Mouse (Mus musculus): Measurements from ENCODE around the gene Zc3h13.
A peak's percentile ranks its signal among the peaks of the same experiment; 100 is the strongest.

The Zc3h13 gene

DNA sequence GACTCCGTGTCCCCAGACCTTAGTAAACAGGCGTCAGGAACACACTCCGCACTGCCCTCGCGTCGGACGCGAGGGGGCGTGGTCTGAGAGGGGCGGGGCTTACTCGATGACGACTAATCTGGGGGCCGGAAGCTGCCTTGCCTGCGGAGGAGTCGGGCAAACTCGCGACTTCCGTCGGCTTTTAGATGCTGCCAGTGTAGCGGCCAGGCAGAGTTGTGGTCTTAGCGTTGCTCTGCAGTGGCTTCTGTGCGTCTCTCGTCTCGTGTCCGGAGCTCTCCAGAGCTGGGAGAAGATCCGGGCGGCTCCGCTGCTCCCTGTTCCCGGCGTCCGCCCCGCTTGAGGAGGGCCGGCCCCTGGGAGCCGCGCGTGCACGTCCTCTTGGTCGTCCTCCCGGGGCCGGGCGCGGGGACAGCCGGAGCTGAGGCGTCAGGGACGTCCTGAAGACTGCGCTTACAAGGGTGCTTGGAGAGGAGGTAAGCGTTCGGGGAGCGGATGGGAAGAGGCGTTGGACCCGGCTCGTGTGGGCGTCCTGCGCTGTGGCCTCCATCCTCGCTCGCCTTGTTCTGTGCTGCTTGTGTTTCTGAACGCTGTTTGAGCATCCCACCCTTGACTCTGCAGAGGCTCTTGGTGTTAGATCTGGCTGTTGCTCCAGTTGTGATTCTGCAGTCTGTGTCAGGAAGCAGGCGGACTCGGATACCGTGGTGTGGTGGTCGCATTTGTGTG is at the start of gene Zc3h13:
Gene Zc3h13, plus strand, starts transcription at position 181 of the 723 bp plus-strand sequence.
- DNase-seq (ENCODE audit: low read depth, low spot score), result peak; percentile 96

DNA sequence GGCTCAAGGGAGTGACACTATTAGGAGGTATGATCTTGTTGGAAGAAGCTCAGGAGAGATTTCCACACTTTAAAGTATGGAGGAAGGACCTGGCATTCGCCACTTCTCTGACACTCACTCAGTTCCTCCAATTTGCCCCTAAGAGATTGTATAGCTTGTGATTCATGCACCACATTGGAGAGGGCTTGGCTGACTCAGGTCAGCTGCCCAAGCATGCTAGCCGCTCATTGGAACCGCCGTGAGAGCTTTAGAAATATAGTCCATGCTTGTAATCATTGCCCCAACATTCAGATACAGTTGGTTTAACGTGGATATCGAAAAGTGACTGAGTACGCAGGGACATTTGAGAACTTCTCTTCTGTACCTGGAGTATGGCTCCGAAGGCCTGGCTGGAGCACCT is 48.6 kb upstream of the Zc3h13 start:
- DNase-seq (ENCODE audit: low read depth, low spot score), result no peak

DNA sequence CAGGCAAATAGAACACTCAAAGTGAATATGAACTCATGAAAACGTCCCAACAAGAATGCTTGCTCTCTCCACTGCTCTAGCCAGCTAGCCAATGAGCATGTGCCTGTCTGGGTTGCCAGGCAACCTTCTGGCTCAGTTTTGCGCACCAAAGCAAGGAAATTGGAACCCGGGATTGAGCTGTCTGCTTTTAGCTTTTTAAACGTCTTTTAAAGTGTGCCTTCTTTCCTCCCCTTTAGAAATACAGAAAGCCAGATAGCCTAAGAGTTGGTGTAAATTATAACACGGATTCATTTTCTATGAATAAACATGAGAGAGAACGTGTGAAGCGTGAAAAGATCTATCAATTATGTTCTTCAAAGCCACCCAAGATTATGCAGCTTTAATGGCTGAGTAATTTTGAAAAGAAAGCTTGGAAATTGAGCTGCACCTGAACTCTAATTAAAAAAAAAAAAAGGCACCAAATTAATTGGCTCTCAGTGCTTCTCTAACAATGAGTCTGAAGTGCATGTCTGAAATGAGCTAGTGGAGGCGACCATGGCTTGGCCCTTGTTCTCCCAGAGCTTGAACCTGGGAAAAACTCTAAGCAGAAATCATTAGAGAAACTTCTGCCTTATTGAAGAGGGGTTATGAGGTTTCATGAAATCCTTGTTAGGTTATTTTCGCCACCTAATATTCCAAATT is 48.1 kb upstream of the Zc3h13 start:
- peak; percentile 69 for DNase-seq (ENCODE audit: low read depth, low spot score)

DNA sequence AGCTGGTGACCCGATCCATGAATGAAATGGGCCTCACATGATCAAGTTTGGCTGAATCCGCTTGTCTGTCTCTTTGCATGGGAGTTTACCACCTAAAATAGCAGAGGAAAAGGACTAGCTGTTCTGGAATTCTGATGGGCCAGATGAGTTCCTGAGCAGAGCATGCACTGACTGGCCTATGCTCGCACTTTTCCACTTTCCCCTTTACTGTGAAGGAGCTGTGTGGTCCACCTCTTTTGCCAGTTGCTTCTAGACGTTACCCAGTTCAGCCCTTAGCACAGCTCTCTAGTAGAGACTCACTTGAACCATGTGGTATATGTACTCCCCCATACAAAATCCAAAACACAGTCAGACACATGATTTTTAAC is 47.6 kb upstream of the Zc3h13 start:
- no peak for DNase-seq (ENCODE audit: low read depth, low spot score)

DNA sequence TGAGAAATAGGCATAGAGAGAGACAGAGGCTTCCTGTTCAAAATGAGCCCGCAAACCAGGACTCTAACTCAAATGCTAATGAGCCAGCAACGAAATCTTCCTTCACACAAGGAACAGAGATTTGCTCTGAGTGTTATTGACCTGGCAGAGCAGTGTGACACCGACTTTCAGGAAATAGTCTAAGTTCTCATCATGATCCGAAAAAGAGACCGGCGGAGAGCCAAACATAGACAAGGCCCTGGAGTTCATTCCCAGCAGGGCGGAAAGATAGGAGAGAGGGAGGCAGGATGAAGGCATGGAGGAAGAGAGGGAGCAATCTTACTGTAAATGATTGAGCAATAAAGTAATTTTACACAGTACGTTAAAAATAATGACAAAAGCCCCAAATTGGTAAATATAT is 47.1 kb upstream of the Zc3h13 start:
- no peak for DNase-seq (ENCODE audit: low read depth, low spot score)

DNA sequence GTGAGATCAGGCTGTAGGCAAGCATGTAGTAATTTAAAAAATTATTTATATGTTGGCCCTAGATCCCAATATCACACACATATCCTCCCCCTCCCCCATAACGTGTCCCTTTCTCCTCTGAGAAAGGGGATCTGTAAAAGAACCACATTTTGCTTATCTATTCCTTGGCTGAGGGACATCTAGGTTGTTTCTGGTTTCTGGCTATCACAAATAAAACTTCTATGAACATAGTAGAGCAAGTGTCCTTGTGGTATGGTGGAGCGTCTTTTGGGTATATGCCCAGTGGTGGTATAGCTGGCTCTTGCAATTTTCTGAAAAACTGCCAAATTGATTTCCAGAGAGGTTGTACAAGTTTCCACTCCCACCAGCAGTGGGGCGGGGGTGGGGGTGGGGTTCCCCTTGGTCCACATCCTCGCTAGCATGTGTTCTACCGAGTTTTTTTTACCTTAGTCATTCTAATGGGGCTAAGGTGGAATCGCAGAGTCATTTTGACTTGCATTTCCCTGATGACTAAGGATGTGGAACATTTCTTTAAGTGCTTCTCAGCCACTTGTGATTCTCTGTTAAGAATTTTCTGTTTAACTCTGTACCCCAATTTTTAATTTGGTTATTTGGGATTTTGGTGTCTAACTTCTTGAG is 46.0 kb upstream of the Zc3h13 start:
- no peak for DNase-seq (ENCODE audit: low read depth, low spot score)

DNA sequence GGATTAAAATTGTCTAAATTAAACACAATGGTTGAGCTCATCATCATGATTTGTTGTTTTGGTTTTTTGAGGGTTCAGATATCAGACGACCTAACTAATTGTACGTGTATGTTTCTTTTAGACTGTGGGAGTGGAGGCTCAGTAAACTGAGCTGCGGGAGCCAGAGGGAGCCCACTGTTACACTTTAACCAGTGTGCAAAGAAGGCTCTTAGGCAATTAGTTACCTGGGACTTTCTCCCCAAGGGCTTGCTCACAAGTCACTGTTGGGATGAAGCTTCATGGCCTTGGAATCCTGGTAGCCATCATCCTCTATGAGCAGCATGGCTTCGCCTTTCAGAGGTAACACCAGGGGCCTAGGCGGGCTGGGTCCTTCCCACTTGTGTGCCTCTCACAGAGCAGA is 42.1 kb upstream of the Zc3h13 start, which contains the start of gene Cpb2:
Gene Cpb2, plus strand, starts transcription at position 201 of the 400 bp plus-strand sequence.
- no peak for DNase-seq (ENCODE audit: low read depth, low spot score)

DNA sequence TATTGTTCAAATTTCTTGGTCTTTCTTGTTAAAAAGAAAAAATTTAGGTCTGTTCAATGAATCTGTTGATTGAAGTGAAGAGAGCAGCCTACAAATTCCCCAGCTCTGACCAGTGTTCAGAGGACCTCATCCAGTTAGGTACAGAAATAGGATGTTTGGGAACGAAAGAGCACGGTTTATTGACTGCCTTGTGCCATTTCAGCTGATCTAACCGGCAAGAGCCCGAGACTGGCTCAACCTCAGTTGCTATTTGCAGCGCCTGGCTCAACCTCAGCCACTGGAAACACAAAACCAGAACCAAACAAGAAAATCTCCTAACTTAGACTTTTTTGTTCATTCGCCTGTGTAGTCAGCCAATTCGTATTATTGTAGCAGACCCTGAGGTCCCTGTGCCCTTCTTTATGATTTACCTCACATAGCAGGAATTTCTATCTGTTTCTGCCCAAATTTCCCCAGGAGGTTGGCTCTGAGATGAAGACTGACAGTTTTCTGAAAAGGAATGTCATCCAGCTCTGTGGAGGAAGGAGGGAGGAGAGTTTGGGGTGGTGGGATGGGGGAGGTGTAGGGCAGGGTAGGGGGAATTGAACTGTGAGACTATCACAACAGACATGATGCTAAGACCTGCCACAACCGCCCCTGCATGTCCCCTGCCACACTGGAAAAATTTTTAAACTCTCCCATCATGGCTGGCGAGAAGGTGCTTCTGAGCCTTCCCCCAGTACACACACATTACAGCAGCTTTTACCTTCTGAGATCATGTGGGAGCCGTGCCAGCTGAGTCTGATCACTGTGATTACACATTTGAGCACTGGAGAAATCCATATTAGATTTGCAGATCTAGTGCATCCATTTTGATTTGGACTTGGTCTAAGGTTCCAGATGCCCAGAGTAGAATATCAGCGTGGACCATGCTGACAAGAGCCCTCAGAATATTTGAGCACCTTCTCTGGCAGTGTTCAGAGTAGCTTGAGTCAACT is 37.9 kb upstream of the Zc3h13 start:
- no peak for DNase-seq (ENCODE audit: low read depth, low spot score)

DNA sequence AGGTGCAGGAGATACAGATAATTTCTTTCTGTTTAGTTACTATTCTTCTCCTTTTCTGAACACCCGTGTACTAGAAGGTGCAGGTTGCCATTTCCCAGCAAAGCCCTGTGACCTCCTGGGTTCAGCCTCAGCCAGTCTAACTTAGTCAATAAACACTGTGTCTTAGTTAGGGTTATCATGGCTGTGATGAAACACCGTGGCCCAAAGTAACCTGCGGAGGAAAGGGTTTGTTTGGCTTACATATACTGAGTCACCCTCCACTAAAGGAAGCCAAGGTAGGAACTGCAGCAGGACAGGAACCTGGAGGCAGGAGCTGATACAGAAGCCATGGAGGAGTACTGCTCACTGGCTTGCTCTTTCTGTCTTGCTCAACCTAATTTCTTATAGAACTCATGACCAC is 33.7 kb upstream of the Zc3h13 start:
- no peak for DNase-seq (ENCODE audit: low read depth, low spot score)

DNA sequence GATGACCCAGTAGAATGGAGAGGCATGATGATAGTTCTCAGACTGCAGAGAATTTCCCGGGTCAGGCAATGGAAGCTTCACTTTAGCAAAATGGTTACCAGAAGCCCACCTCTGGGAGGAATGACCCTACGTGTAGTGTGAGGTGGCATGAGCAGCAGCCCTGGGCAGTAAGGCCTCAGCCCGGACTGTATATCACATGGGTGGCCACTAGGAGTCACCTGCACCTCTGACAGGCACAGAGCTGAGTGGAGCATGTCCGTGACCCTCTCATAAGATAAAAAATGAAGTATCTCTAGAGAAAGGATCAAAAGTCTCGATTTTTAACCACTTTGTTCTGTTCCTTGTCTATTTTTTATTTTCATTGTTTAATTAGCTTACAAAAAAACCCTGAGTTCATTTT is 27.7 kb upstream of the Zc3h13 start:
- DNase-seq (ENCODE audit: low read depth, low spot score), result no peak

DNA sequence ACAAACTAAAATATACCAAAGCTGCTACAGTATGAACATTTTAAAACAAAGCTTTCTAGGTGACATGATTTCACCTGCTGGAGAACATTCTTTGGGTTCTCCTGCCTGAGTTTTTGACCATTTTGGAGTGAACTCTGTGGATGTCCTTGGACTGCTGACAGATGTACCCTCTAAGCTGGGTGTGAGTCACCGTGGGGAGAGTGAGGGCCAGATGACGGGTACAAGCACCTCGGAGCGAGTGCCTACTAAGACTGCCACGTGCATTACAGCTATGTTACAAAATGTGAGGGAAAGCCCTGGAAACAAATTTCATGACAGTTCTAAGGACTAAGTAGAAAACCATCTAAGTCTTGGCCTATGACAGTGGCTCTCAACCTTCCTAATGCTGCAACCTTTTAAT is 14.6 kb upstream of the Zc3h13 start:
- DNase-seq (ENCODE audit: low read depth, low spot score), result no peak

DNA sequence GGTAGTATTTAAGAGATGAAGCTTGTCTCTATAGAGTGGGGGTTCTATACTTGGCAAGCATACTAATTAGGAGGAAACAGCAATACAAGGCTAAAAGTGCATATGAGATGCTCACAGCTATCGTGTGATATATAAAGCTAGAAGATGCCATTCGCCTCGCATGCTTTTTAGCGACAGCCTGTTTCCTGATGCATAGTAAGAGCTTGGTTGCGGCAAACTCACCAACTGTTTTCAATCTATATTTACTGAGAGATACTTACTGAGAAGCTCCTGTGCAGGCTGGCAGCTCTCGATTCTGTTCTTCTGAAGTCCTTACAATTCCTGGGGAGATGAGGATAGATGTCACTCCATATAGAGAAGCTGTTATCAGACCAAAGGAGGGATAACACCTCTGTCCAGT is 4.5 kb upstream of the Zc3h13 start:
- peak; percentile 17 for DNase-seq (ENCODE audit: low read depth, low spot score)

DNA sequence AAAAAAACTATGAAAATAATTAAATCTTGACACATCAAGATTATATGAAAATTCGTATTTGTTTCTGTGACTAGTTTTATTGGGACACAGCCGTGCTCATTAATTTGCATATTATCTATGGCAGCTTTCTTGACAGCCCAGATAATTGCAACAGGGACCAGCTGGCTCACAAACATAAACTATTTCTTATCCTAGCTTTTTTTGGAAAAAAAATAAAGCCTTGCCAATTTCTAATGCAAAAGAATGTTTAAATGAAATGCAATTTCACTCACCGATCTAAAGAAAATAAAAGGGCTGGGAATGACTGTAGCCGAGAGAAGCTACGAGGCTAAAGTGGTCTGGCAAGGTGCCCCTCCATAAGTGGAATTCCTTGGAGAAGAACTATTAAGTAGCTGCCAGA is 3.8 kb upstream of the Zc3h13 start:
- peak; percentile 16 for DNase-seq (ENCODE audit: low read depth, low spot score)

DNA sequence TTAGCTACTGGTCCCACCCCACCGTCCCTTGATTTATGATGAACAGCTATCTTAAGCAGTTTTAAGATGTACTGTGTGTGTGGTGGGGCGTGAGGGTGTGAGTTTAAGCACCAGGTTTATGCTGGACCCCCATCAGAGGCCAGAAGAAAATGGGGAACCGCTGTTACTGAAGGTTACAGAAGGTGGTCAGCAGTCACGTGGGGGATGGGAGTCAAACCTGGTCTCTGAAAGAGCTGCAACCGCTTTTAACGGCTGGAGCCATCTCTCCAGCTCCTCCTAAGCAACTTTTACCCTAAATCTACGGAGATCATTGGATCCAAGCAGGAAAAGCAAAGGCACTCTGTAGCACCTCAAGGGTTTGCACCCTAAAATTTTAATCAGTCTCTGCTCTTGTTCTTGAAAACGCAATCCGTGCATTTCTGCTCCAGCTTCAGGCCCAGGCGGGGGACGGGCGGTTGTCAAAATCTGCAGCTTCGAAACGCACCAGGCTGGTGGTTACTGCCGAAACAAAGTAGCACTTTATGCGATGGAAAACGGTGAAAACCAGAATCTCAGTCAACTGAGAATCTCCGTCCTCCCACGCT is 472 bp upstream of the Zc3h13 start:
- DNase-seq (ENCODE audit: low read depth, low spot score), result no peak

DNA sequence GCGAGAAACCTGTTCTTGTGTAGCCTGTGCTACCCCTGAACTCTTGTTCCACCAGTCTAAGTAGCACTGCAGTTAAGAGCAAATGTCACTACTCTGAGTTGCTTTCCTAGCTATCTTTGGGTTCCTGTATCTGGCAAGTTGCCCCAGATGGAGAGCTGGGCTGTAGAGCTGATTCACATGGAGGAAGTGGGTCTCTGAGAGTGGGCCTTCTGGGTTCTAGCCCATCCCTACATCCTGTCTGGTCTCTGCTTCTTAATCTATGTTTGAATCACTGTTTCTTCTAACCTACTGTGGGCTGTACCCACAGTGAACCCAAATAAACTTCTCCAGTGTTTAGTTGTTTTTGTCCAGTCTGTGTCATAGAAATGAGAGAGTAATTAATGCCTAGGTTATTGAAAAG is 16.9 kb downstream of the Zc3h13 start:
- no peak for DNase-seq (ENCODE audit: low read depth, low spot score)

DNA sequence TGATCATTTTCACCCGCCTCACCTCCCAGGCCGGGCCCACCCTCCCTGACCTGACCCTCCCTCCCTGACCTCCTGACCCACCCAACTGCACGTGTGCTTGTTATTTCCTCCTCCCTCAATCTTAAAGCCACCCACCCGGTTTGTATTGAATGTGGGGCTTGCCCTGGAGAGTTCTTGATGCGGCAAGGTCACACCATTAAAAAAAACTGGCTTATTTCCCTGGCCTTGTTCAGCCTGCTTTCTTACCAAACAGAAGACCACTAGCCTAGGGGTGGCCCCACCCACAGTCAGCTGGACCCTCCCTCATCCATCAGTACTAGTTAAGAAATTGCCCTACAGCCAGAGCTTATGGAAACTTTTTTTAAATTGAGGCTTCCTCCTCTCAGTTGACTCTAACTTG is 19.6 kb downstream of the Zc3h13 start:
- DNase-seq (ENCODE audit: low read depth, low spot score), result no peak

DNA sequence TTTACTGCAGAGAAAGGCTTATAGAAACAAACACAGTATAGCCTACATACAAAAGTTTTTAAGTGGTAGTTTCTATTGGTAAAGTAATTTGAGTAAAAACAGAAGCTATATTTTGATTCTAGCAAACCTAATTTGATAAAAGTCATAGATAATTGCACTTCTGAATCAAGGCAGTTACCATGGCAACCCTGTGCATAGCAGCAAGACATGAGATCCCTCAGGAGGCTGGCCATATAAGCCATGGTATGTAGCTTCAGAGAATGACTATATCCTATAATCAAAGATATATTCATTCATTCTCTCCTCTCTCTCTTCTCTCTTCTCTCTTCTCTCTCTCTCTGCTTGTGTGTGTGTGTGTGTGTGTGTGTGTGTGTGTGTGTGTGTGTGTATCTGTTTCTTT is 23.7 kb downstream of the Zc3h13 start:
- peak; percentile 62 for DNase-seq (ENCODE audit: low read depth, low spot score)

DNA sequence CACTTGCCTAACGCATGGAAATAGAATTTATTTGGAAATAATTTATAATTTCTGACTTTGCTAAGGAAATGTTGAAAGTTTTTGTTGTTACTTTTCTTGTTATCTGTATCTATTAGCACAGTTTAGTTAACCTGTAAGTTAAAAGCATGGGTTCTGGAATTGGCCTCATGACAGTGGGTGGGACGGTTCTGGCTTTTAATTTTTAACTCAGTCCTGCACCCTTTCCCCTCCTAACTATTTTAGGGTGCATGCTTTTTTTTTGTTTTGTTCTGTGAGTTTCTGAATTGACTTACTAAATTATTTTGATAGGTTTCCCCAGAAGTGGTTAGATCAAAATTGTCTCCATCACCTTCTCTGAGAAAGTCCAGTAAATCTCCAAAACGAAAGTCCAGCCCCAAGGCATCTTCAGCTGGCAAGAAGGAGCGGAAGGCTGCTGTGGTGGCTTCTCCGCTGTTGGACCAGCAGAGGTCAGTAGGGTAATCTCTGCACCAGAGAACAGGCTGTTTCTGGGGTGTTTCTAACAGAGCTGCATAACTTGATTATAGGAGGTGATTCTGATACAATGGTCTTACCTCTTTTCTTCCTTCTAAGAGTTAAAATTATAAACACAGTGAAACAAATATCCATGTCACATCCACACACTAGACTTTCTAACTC is 25.3 kb downstream of the Zc3h13 start:
- peak; percentile 53 for DNase-seq (ENCODE audit: low read depth, low spot score)

DNA sequence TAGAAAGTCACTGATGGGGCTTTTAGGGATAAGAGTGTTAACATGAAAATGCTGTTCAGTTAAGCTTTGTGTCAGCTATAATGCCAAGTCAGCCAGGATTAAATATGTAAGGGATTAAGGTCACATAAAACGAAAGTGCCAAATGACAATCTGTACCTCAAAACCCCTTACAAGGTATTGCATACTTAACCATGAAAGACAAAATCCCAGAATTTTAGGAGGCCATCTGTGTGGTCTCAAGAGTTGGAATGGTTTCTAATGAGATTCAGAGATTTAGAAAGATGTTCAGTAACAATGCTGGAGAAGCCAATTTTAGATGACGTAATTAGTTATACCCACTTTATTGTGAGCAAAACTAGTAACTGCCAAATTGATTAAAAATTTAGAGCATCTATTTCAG is 30.3 kb downstream of the Zc3h13 start:
- DNase-seq (ENCODE audit: low read depth, low spot score), result peak; percentile 6

DNA sequence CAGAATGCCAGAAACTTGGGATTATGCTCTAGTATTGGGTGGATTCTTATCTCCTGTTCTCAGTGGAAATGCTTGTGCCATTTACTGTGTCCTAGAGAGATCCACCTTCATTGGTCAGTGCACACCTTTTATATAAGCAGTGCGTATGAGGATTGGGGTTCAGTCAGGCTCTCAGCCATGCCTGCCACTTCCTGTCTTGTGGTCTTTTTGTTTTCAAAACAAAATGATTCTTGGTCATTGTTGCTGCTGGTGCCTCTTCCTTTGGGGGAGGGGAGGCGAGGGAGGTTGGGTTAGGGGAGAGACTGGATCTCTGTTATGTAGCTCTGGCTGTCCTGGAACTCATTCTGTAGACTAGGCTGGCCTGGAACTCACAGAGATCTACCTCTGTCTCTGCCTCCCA is 34.6 kb downstream of the Zc3h13 start:
- no peak for DNase-seq (ENCODE audit: low read depth, low spot score)

DNA sequence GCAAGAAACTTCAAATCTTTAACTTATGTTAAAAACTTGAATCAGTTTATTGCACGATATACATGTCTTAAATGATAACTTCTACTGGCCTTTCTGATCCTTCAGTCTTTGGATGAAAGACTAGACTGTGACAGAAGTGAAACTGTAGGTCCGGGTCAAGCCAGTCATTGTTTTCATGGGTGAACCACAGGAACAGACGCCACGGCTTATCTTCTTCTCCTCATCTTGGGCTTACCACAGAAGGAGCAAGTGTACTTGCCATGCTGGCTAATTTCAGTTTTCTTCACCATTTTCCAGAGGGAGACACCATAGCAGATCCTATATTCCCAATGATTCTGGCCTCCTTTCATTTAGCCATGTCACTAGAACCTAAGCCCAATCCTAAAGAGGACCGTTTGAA is 36.1 kb downstream of the Zc3h13 start:
- no peak for DNase-seq (ENCODE audit: low read depth, low spot score)

Data from brain, adult 2 months (tissue).